Mouse (Mus musculus): Measurements from ENCODE around the gene Tcp11. TPM values are rescaled to one million over a fixed set of nuclear protein-coding genes. Genes with fewer than 3 reads are reported as not detected.

The Tcp11 gene
- polyA plus RNA-seq, 1 experiment from 2014 or later, result 0.67 TPM

GRCm38 (mm10) chr17:28081385-28081784 lies 946 bp upstream of the Tcp11 start:
- no peak overlapping the region for H3K27ac ChIP-seq
- peaks cover 41% of the 10 kb centered on the region for H3K4me1 ChIP-seq
- 0 out of 2 replicates have a peak, but pooled peaks cover 4% of the 10 kb centered on the region for H3K9me3 ChIP-seq
- 60% methylated on average over 9 of the region's 9 CpGs for WGBS
- peaks cover 19% of the 10 kb centered on the region; the same call in 1 of the 2 replicates for H3K27me3 ChIP-seq (ENCODE audit: insufficient read depth, poor library complexity, severe bottlenecking)
- DNase-seq (ENCODE audit: low spot score), result no peak
- no peak overlapping the region for H3K4me3 ChIP-seq
- no peaks in the 10 kb centered on the region for H3K36me3 ChIP-seq

- 18% methylated on average over 9 of the region's 9 CpGs for WGBS
- H3K27ac ChIP-seq, result peak overlapping the region; percentile 79
These were observed 352 bp upstream of the Tcp11 start for GRCm38 (mm10) chr17:28080817-28081165.

GRCm38 (mm10) chr17:28079618-28080017 lies 821 bp downstream of the Tcp11 start:
- Histone ChIP-seq H3K27me3 (ENCODE audit: insufficient read depth, poor library complexity, severe bottlenecking) (peaks cover 20% of the 10 kb centered on the region), H3K9me3 (0 out of 2 replicates have a peak, but pooled peaks cover 4% of the 10 kb centered on the region), H3K4me1 (peaks cover 30% of the 10 kb centered on the region), H3K27ac (peak overlapping the region; percentile 79), H3K4me3 (peak overlapping the region; percentile 76), H3K36me3 (no peaks in the 10 kb centered on the region)
- DNase-seq (ENCODE audit: low spot score), result peak; percentile 93
- under 1% methylated on average over 23 of the region's 25 CpGs for WGBS

More at GRCm38 (mm10) chr17:28080817-28081165, 352 bp upstream of the Tcp11 start:
- peaks cover 21% of the 10 kb centered on the region; the same call in 1 of the 2 replicates for H3K27me3 ChIP-seq (ENCODE audit: insufficient read depth, poor library complexity, severe bottlenecking)
- H3K36me3 ChIP-seq, result no peaks in the 10 kb centered on the region
- H3K4me3 ChIP-seq, result peak overlapping the region; percentile 76
- H3K9me3 ChIP-seq, result 0 out of 2 replicates have a peak, but pooled peaks cover 4% of the 10 kb centered on the region
- H3K4me1 ChIP-seq, result peaks cover 41% of the 10 kb centered on the region
- no peak for DNase-seq (ENCODE audit: low spot score)

GRCm38 (mm10) chr17:28078028-28078427 lies 2.4 kb downstream of the Tcp11 start:
- WGBS, result 67% methylated on average over 9 of the region's 9 CpGs
- Histone ChIP-seq H3K27me3 (ENCODE audit: insufficient read depth, poor library complexity, severe bottlenecking) (peaks cover 6% of the 10 kb centered on the region), H3K4me1 (peaks cover 26% of the 10 kb centered on the region), H3K9me3 (peaks cover 7% of the 10 kb centered on the region; the same call in 1 of the 2 replicates), H3K27ac (no peak overlapping the region), H3K36me3 (no peaks in the 10 kb centered on the region), H3K4me3 (no peak overlapping the region)
- DNase-seq (ENCODE audit: low spot score), result no peak

GRCm38 (mm10) chr17:28074486-28074885 lies 6.0 kb downstream of the Tcp11 start:
- Histone ChIP-seq H3K9me3 (peaks cover 3% of the 10 kb centered on the region; the same call in 1 of the 2 replicates), H3K4me1 (peaks cover 5% of the 10 kb centered on the region; the same call in 1 of the 2 replicates), H3K27me3 (ENCODE audit: insufficient read depth, poor library complexity, severe bottlenecking) (peaks cover 15% of the 10 kb centered on the region), H3K27ac (no peak overlapping the region), H3K4me3 (no peak overlapping the region), H3K36me3 (no peaks in the 10 kb centered on the region)
- WGBS, result 68% methylated on average over 7 of the region's 7 CpGs
- DNase-seq (ENCODE audit: low spot score), result no peak

- no peak for DNase-seq (ENCODE audit: low spot score)
- peaks cover 3% of the 10 kb centered on the region; the same call in 1 of the 2 replicates for H3K9me3 ChIP-seq
- no peak overlapping the region for H3K4me3 ChIP-seq
- H3K36me3 ChIP-seq, result no peaks in the 10 kb centered on the region
- peaks cover 22% of the 10 kb centered on the region for H3K27me3 ChIP-seq (ENCODE audit: insufficient read depth, poor library complexity, severe bottlenecking)
- H3K4me1 ChIP-seq, result peaks cover 4% of the 10 kb centered on the region; the same call in 1 of the 2 replicates
- WGBS, result 65% methylated on average over 2 of the region's 2 CpGs
- no peak overlapping the region for H3K27ac ChIP-seq
These were observed 7.7 kb downstream of the Tcp11 start for GRCm38 (mm10) chr17:28072730-28073129.

- no peak overlapping the region for H3K27ac ChIP-seq
- H3K27me3 ChIP-seq (ENCODE audit: insufficient read depth, poor library complexity, severe bottlenecking), result peaks cover 18% of the 10 kb centered on the region
- WGBS, result 84% methylated on average over 13 of the region's 13 CpGs
- no peak for DNase-seq (ENCODE audit: low spot score)
- peaks cover 3% of the 10 kb centered on the region; the same call in 1 of the 2 replicates for H3K9me3 ChIP-seq
- H3K36me3 ChIP-seq, result no peaks in the 10 kb centered on the region
- no peak overlapping the region for H3K4me3 ChIP-seq
- H3K4me1 ChIP-seq, result peaks cover 11% of the 10 kb centered on the region; the same call in 1 of the 2 replicates
These were observed 10.2 kb downstream of the Tcp11 start for GRCm38 (mm10) chr17:28070256-28070655.

- Histone ChIP-seq H3K4me1 (peaks cover 11% of the 10 kb centered on the region; the same call in 1 of the 2 replicates), H3K27ac (no peak overlapping the region), H3K36me3 (no peaks in the 10 kb centered on the region), H3K4me3 (no peak overlapping the region), H3K9me3 (peaks cover 3% of the 10 kb centered on the region; the same call in 1 of the 2 replicates), H3K27me3 (ENCODE audit: insufficient read depth, poor library complexity, severe bottlenecking) (peaks cover 18% of the 10 kb centered on the region)
- WGBS, result 18% methylated on average over 12 of the region's 12 CpGs
- DNase-seq (ENCODE audit: low spot score), result no peak
These were observed 11.0 kb downstream of the Tcp11 start for GRCm38 (mm10) chr17:28069446-28069845.

GRCm38 (mm10) chr17:28067303-28067702 lies 13.1 kb downstream of the Tcp11 start:
- H3K9me3 ChIP-seq, result no peaks in the 10 kb centered on the region
- H3K36me3 ChIP-seq, result no peaks in the 10 kb centered on the region
- H3K4me1 ChIP-seq, result peaks cover 11% of the 10 kb centered on the region; the same call in 1 of the 2 replicates
- DNase-seq (ENCODE audit: low spot score), result no peak
- no peak overlapping the region for H3K27ac ChIP-seq
- peaks cover 18% of the 10 kb centered on the region; the same call in 1 of the 2 replicates for H3K27me3 ChIP-seq (ENCODE audit: insufficient read depth, poor library complexity, severe bottlenecking)
- H3K4me3 ChIP-seq, result no peak overlapping the region
- 86% methylated on average over 4 of the region's 4 CpGs for WGBS

- Histone ChIP-seq H3K27ac (0 out of 2 replicates have a peak overlapping the region, but pooled peaks have one; percentile 16), H3K4me1 (peaks cover 16% of the 10 kb centered on the region; the same call in 1 of the 2 replicates), H3K27me3 (ENCODE audit: insufficient read depth, poor library complexity, severe bottlenecking) (peaks cover 3% of the 10 kb centered on the region; the same call in 1 of the 2 replicates), H3K4me3 (no peak overlapping the region), H3K9me3 (no peaks in the 10 kb centered on the region), H3K36me3 (peaks cover 31% of the 10 kb centered on the region)
- 81% methylated on average over 6 of the region's 6 CpGs for WGBS
- no peak for DNase-seq (ENCODE audit: low spot score)
These were observed 17.3 kb downstream of the Tcp11 start for GRCm38 (mm10) chr17:28063163-28063562.

- Histone ChIP-seq H3K4me1 (peaks cover 16% of the 10 kb centered on the region; the same call in 1 of the 2 replicates), H3K4me3 (no peak overlapping the region), H3K9me3 (no peaks in the 10 kb centered on the region), H3K36me3 (peaks cover 34% of the 10 kb centered on the region), H3K27me3 (ENCODE audit: insufficient read depth, poor library complexity, severe bottlenecking) (no peaks in the 10 kb centered on the region; the same call in 1 of the 2 replicates), H3K27ac (no peak overlapping the region)
- 86% methylated on average over 7 of the region's 7 CpGs for WGBS
- no peak for DNase-seq (ENCODE audit: low spot score)
These were observed 17.7 kb downstream of the Tcp11 start for GRCm38 (mm10) chr17:28062710-28063109.

GRCm38 (mm10) chr17:28061472-28061871 lies 19.0 kb downstream of the Tcp11 start:
- WGBS, result 58% methylated on average over 7 of the region's 7 CpGs

GRCm38 (mm10) chr17:28060681-28061080 lies 19.8 kb downstream of the Tcp11 start:
- H3K4me1 ChIP-seq, result 0 out of 2 replicates have a peak, but pooled peaks cover 10% of the 10 kb centered on the region
- no peak for DNase-seq (ENCODE audit: low spot score)
- WGBS, result 91% methylated on average over 11 of the region's 11 CpGs
- H3K27me3 ChIP-seq (ENCODE audit: insufficient read depth, poor library complexity, severe bottlenecking), result no peaks in the 10 kb centered on the region
- H3K27ac ChIP-seq, result no peak overlapping the region
- no peaks in the 10 kb centered on the region for H3K9me3 ChIP-seq
- H3K4me3 ChIP-seq, result no peak overlapping the region
- peaks cover 47% of the 10 kb centered on the region for H3K36me3 ChIP-seq

More at GRCm38 (mm10) chr17:28061472-28061871, 19.0 kb downstream of the Tcp11 start:
- H3K36me3 ChIP-seq, result peaks cover 44% of the 10 kb centered on the region
- H3K4me3 ChIP-seq, result no peak overlapping the region
- no peak for DNase-seq (ENCODE audit: low spot score)
- no peaks in the 10 kb centered on the region for H3K9me3 ChIP-seq
- H3K4me1 ChIP-seq, result peaks cover 12% of the 10 kb centered on the region; the same call in 1 of the 2 replicates
- no peaks in the 10 kb centered on the region for H3K27me3 ChIP-seq (ENCODE audit: insufficient read depth, poor library complexity, severe bottlenecking)
- no peak overlapping the region for H3K27ac ChIP-seq
